Mouse (Mus musculus): ENCODE data around the gene Ndufa7. TPM values are rescaled to one million over a fixed set of nuclear protein-coding genes. Genes with fewer than 3 reads are reported as not detected.

The Ndufa7 gene
- polyA plus RNA-seq, 1 experiment from 2014 or later = 517 TPM

DNA sequence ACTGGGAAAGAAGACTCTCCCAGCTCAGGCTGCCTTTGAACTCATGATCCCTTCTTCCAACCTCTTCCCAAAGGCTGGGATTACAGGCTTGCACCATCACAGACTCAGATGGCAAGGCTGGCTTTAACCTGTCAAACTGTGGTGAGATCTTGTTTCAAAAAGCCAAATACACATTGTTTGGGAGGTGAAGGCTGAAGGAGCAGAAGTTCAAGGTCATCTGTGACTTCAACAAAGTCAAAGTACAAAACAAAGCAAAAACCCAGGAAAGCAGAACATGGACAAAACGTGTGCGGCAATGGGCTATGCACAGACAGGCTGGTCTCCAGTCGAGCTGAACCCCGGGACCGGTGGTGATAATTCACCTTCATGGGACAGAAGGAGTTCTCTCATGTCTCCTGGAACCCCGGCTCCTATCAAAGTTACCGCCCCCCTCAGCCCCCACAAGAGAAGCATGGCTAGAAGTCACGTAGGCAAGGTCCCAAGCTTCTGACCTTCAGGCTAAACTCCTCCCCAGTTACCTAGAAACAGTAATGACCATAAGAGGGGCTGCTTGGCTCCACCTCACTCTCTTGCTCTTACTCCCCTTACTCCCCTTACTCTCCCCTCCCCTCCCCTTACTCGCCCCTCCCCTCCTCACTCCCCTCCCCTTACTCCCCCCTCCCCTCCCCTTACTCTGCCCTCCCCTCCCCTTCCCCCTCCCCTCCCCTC is 17.0 kb upstream of the Ndufa7 start:
- H3K4me3 ChIP-seq (ENCODE audit: low read length) = no peak overlapping the region
- no peak overlapping the region for H3K27ac ChIP-seq (ENCODE audit: low read depth, low read length)
- no peak overlapping the region for H3K4me2 ChIP-seq (ENCODE audit: low read length)
- H3K9me3 ChIP-seq (ENCODE audit: control insufficient read depth, low read length) = no peaks in the 10 kb centered on the region
- no peaks in the 10 kb centered on the region; the same call in 1 of the 2 replicates for H3K27me3 ChIP-seq (replicated peaks; ENCODE audit: control insufficient read depth, insufficient read depth, low read length)
- ATAC-seq = no peak
- H3K36me3 ChIP-seq (ENCODE audit: control insufficient read depth, insufficient read depth, low read length) = no peaks in the 10 kb centered on the region
- WGBS = 68% methylated on average over 8 of the region's 9 CpGs
- H3K4me1 ChIP-seq (ENCODE audit: control insufficient read depth, insufficient read depth, low read depth, low read length) = peaks cover 7% of the 10 kb centered on the region; the same call in 1 of the 2 replicates
- H3K9ac ChIP-seq (ENCODE audit: low read depth, low read length) = no peak overlapping the region

GRCm38 (mm10) chr17:33808192-33808591 is 16.2 kb upstream of the Ndufa7 start:
- Histone ChIP-seq H3K27ac (ENCODE audit: low read depth, low read length) (no peak overlapping the region), H3K4me3 (ENCODE audit: low read length) (no peak overlapping the region), H3K4me2 (ENCODE audit: low read length) (no peak overlapping the region), H3K36me3 (ENCODE audit: control insufficient read depth, insufficient read depth, low read length) (no peaks in the 10 kb centered on the region), H3K27me3 (replicated peaks; ENCODE audit: control insufficient read depth, insufficient read depth, low read length) (no peaks in the 10 kb centered on the region; the same call in 1 of the 2 replicates), H3K9me3 (ENCODE audit: control insufficient read depth, low read length) (no peaks in the 10 kb centered on the region), H3K9ac (ENCODE audit: low read depth, low read length) (no peak overlapping the region), H3K4me1 (ENCODE audit: control insufficient read depth, insufficient read depth, low read depth, low read length) (peaks cover 7% of the 10 kb centered on the region; the same call in 1 of the 2 replicates)
- ATAC-seq = no peak
- WGBS = 46% methylated on average over 10 of the region's 10 CpGs

DNA sequence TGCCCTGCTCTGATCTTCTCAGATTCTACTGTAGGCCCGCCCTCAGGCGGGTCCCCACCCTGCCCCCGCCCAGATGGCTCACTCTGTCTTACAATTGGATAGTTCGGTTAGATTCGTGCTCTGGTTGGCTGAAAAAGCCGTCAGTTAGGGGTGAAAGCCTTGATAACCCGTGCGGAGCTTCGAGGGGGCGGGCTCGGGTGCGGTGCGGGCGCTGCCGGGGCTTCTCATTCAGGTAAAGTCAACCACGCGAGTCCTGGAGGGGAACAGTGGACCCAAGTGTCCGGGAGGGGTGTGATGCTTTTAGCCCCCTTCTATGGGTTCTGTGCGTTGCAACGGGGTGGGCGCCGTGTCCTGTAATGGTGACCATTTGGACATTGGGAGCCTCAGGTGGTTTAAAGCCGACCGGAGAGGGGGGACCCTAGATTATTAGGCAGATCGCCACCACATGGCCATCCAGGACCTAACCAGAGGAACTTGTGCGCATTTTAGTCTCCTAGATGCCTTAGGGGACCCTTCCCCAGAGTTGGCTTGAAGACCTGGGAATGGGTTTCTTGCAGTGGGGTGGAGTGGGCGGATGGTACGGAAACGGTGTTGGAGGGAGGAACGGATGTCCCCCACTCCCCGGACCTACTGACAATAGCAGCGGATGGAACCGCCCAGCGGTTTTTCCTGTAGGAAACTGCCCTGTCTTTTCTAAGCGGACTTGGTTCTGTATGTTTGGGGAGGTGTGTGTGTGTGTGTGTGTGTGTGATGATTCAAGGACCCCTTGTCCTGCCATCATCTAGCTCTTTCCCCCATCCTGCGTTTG is 13.8 kb upstream of the Ndufa7 start, which contains the start of gene Kank3:
Gene Kank3 (plus strand): TSS at position 186 of the 808 bp plus-strand sequence.
- WGBS = 2% methylated on average over 35 of the region's 36 CpGs
- peak within 1 kb of the TSS; percentile 52 for H3K4me3 ChIP-seq (ENCODE audit: low read length)
- H3K27ac ChIP-seq (ENCODE audit: low read depth, low read length) = no peak within 1 kb of the TSS
- H3K9me3 ChIP-seq (ENCODE audit: control insufficient read depth, low read length) = no peaks in the 10 kb centered on the region
- peaks cover 7% of the 10 kb centered on the region; the same call in 1 of the 2 replicates for H3K4me1 ChIP-seq (ENCODE audit: control insufficient read depth, insufficient read depth, low read depth, low read length)
- H3K4me2 ChIP-seq (ENCODE audit: low read length) = peak within 1 kb of the TSS; percentile 91
- H3K27me3 ChIP-seq (replicated peaks; ENCODE audit: control insufficient read depth, insufficient read depth, low read length) = no peaks in the 10 kb centered on the region; the same call in 1 of the 2 replicates
- H3K9ac ChIP-seq (ENCODE audit: low read depth, low read length) = peak within 1 kb of the TSS; percentile 68
- peak; percentile 99 for ATAC-seq
- H3K36me3 ChIP-seq (ENCODE audit: control insufficient read depth, insufficient read depth, low read length) = no peaks in the 10 kb centered on the region

DNA sequence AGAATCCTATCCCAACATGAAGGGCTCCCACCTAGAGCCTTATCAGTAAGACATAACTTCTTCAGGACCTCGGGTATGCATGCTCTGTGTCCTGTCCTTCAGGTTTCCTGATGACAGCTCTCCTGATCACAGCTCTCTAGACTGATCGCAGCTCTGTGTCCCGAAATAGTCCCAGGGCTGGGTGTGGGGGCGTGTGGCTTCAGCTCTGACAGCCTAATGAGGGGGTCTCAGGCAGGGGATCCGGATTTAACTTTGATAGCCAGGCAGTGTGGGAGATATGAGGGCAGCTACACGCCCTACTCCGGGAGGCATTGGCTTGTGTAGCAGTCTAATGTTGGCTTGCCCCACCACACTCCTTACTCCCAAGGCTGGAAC is 13.2 kb upstream of the Ndufa7 start:
- Histone ChIP-seq H3K36me3 (ENCODE audit: control insufficient read depth, insufficient read depth, low read length) (no peaks in the 10 kb centered on the region), H3K27me3 (replicated peaks; ENCODE audit: control insufficient read depth, insufficient read depth, low read length) (no peaks in the 10 kb centered on the region; the same call in 1 of the 2 replicates), H3K4me2 (ENCODE audit: low read length) (peak overlapping the region; percentile 91), H3K9ac (ENCODE audit: low read depth, low read length) (peak overlapping the region; percentile 68; the same call in 1 of the 2 replicates), H3K27ac (ENCODE audit: low read depth, low read length) (no peak overlapping the region), H3K9me3 (ENCODE audit: control insufficient read depth, low read length) (no peaks in the 10 kb centered on the region), H3K4me3 (ENCODE audit: low read length) (peak overlapping the region; percentile 52), H3K4me1 (ENCODE audit: control insufficient read depth, insufficient read depth, low read depth, low read length) (peaks cover 7% of the 10 kb centered on the region; the same call in 1 of the 2 replicates)
- peak; percentile 2; the same call in 1 of the 2 replicates for ATAC-seq
- 32% methylated on average over 7 of the region's 7 CpGs for WGBS

- H3K4me2 ChIP-seq (ENCODE audit: low read length) = no peak overlapping the region
- 50% methylated on average over 3 of the region's 3 CpGs for WGBS
- no peak overlapping the region for H3K27ac ChIP-seq (ENCODE audit: low read depth, low read length)
- H3K9me3 ChIP-seq (ENCODE audit: control insufficient read depth, low read length) = no peaks in the 10 kb centered on the region
- H3K9ac ChIP-seq (ENCODE audit: low read depth, low read length) = no peak overlapping the region
- peaks cover 7% of the 10 kb centered on the region; the same call in 1 of the 2 replicates for H3K4me1 ChIP-seq (ENCODE audit: control insufficient read depth, insufficient read depth, low read depth, low read length)
- no peak for ATAC-seq
- no peak overlapping the region for H3K4me3 ChIP-seq (ENCODE audit: low read length)
- H3K36me3 ChIP-seq (ENCODE audit: control insufficient read depth, insufficient read depth, low read length) = no peaks in the 10 kb centered on the region
- no peaks in the 10 kb centered on the region; the same call in 1 of the 2 replicates for H3K27me3 ChIP-seq (replicated peaks; ENCODE audit: control insufficient read depth, insufficient read depth, low read length)
These were observed 11.9 kb upstream of the Ndufa7 start for GRCm38 (mm10) chr17:33812475-33812874.

- no peak for ATAC-seq
- no peak overlapping the region for H3K4me3 ChIP-seq (ENCODE audit: low read length)
- H3K27ac ChIP-seq (ENCODE audit: low read depth, low read length) = no peak overlapping the region
- H3K9me3 ChIP-seq (ENCODE audit: control insufficient read depth, low read length) = no peaks in the 10 kb centered on the region
- H3K4me2 ChIP-seq (ENCODE audit: low read length) = no peak overlapping the region
- H3K36me3 ChIP-seq (ENCODE audit: control insufficient read depth, insufficient read depth, low read length) = no peaks in the 10 kb centered on the region
- WGBS = 70% methylated on average over 4 of the region's 4 CpGs
- no peak overlapping the region for H3K9ac ChIP-seq (ENCODE audit: low read depth, low read length)
- H3K4me1 ChIP-seq (ENCODE audit: control insufficient read depth, insufficient read depth, low read depth, low read length) = peaks cover 10% of the 10 kb centered on the region
- no peaks in the 10 kb centered on the region for H3K27me3 ChIP-seq (replicated peaks; ENCODE audit: control insufficient read depth, insufficient read depth, low read length)
These were observed 11.4 kb upstream of the Ndufa7 start for GRCm38 (mm10) chr17:33812990-33813389.

DNA sequence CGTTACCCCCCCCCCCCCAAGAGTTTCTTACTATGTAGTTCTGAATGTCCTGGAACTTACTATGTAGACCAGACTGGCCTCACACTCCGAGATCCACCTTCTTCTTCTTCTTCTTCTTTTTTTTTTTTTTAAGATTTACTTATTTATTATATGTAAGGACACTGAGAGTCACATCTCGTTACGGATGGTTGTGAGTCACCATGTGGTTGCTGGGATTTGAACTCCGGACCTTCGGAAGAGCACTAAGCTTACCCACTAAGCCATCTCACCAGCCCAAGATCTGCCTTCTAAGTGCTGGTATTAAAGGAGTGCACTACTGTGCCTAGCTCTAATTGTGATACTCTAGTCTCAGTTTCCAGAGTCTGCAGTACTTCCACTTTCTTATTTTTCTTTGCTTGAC is 9.0 kb upstream of the Ndufa7 start:
- no peak overlapping the region for H3K4me2 ChIP-seq (ENCODE audit: low read length)
- WGBS = 94% methylated on average over 5 of the region's 6 CpGs
- H3K27ac ChIP-seq (ENCODE audit: low read depth, low read length) = no peak overlapping the region
- no peak overlapping the region for H3K4me3 ChIP-seq (ENCODE audit: low read length)
- H3K27me3 ChIP-seq (replicated peaks; ENCODE audit: control insufficient read depth, insufficient read depth, low read length) = no peaks in the 10 kb centered on the region
- H3K36me3 ChIP-seq (ENCODE audit: control insufficient read depth, insufficient read depth, low read length) = no peaks in the 10 kb centered on the region
- H3K9ac ChIP-seq (ENCODE audit: low read depth, low read length) = no peak overlapping the region
- H3K4me1 ChIP-seq (ENCODE audit: control insufficient read depth, insufficient read depth, low read depth, low read length) = peaks cover 18% of the 10 kb centered on the region
- H3K9me3 ChIP-seq (ENCODE audit: control insufficient read depth, low read length) = no peaks in the 10 kb centered on the region
- no peak for ATAC-seq

DNA sequence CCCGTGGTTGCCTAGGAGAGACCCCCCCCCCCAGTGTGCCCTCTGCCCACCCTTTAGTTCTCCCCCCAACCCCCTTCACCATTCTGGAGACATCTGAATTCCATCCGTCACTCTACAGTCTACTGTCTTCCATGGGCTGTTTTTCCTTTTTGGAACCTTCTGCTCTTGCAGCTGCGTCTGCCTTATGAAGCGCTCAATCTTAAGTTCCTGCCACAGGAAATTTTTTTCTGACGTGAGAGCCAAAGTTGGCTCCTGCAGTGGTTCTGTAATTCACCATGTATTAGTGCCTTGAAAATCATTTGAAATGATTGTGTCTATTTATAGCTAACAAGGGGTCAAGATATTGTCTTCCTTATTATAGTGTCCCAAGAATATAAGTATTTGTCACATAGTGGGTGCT is 7.8 kb upstream of the Ndufa7 start:
- H3K4me2 ChIP-seq (ENCODE audit: low read length) = peak overlapping the region; percentile 93
- no peak for ATAC-seq
- H3K27me3 ChIP-seq (replicated peaks; ENCODE audit: control insufficient read depth, insufficient read depth, low read length) = no peaks in the 10 kb centered on the region
- peaks cover 5% of the 10 kb centered on the region for H3K36me3 ChIP-seq (ENCODE audit: control insufficient read depth, insufficient read depth, low read length)
- H3K27ac ChIP-seq (ENCODE audit: low read depth, low read length) = peak overlapping the region; percentile 93; the same call in 1 of the 2 replicates
- 58% methylated on average over 5 of the region's 5 CpGs for WGBS
- H3K4me1 ChIP-seq (ENCODE audit: control insufficient read depth, insufficient read depth, low read depth, low read length) = peaks cover 11% of the 10 kb centered on the region
- H3K9me3 ChIP-seq (ENCODE audit: control insufficient read depth, low read length) = no peaks in the 10 kb centered on the region
- peak overlapping the region; percentile 63 for H3K4me3 ChIP-seq (ENCODE audit: low read length)
- peak overlapping the region; percentile 80 for H3K9ac ChIP-seq (ENCODE audit: low read depth, low read length)
